Mouse (Mus musculus) adrenal gland, adult 2 months (tissue): Measurements from ENCODE around the gene Cldn19. TPM values are rescaled to one million over a fixed set of nuclear protein-coding genes. Genes with fewer than 3 reads are reported as not detected.
"Not testable (repeated sequence)": the region's sequence is repeated elsewhere in the genome, so short reads cannot be mapped to it uniquely, and the experiment has no call there.

Experiments used
- DNase-seq: peaks from one replicate; pipeline ENCODE4 v3.0.0; 2021
- polyA plus RNA-seq: library from polyadenylated mRNA; depleted of rRNA; stranded (reverse); fragments of >200 nt; gene quantifications from 2 replicates; pipeline ENCODE4 v1.2.3, GENCODE M21; 2012
- total RNA-seq, 2 experiments: library from RNA; stranded (reverse); gene quantifications; 2 replicates each; pipeline ENCODE4 v1.2.3; 2021

The Cldn19 gene
- total and polyA plus RNA-seq, 3 experiments, result 0.06 to 0.24 TPM; not detected in 1

DNA sequence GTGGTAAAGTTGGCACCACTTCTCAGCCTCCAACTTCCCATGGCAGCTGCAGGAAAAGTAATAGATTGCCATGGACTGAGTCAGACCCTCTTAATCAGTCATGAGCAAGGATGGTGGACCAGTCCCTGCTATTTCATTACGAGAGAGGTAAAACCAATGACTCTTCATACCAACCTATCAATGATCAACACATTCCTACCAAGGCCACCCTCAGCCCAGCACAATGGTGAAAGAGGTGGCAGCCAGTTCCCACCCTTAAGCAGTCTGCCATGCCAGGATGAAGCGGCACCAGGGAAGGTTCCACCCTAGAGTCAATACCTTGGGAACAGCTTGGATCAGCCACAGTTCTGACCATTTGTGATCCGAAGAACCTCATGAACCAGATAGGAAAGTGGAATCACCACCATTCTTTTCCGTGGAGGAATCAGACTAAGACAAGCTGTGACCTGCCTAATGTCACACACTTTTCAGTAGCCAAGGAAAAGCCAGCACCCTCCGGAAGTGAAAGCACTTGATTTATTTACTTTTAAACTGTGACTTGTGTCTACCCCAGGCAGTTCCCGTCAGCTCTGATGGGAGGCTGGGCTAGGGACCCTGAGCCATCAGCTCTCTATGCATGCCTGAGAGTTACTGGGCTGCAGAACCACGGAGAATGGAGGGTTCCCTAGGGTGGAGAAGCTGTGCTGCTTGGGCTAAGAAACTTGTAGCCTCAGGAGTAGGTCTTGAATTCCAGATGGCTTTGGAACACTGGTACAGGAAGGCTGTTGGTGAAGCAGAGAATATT lies 3.0 kb upstream of the Cldn19 start:
- DNase-seq, result no peak

DNA sequence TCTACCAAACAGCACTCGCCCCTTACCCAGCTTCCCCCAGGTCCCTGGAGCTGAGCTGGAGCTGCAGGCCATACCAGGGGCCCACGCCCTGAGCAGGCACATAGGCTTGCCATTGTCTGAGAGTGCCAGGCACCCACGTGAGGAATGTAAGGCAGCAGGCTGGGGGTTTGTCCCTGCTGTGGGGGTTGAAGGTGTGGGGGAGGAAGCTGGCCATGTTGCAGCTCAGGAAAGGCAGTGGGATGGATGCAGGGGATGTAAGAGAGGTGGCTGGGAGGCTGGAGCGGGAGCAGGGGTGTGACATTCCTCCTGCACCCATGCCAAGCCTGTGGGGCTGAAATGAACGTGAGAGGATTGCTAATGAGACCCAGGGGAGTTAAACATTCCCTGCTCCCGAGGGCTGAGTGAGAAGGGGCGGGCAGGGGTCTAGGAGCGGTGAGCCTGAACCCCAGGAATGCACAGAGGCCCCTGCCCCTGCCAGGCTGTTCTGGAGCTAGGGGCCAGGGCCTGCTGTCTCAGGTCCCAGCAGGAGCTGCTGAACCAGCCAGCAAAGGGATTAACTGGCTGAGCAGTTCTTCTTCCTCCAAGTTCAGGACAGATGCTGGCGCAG lies 1.1 kb upstream of the Cldn19 start:
- no peak for DNase-seq

DNA sequence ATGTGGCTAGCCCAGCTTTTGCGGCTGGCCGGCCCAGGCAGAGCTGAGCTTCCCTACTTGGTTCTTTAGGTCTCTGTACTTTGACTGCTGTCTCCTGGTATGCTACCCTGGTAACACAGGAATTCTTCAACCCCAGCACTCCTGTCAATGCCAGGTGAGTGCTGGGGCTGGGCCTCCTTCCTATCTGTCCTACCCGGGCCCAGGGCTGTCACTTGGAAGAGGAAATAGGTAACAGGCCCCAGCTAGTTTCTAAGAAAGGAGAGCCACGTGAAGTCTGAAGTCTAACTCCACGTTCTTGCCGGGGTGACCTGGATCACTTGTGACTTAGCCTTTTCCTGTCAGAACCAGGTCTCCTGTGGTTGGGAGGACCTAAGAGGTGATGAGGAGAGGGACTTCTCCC lies 1.9 kb downstream of the Cldn19 start:
- no peak for DNase-seq

DNA sequence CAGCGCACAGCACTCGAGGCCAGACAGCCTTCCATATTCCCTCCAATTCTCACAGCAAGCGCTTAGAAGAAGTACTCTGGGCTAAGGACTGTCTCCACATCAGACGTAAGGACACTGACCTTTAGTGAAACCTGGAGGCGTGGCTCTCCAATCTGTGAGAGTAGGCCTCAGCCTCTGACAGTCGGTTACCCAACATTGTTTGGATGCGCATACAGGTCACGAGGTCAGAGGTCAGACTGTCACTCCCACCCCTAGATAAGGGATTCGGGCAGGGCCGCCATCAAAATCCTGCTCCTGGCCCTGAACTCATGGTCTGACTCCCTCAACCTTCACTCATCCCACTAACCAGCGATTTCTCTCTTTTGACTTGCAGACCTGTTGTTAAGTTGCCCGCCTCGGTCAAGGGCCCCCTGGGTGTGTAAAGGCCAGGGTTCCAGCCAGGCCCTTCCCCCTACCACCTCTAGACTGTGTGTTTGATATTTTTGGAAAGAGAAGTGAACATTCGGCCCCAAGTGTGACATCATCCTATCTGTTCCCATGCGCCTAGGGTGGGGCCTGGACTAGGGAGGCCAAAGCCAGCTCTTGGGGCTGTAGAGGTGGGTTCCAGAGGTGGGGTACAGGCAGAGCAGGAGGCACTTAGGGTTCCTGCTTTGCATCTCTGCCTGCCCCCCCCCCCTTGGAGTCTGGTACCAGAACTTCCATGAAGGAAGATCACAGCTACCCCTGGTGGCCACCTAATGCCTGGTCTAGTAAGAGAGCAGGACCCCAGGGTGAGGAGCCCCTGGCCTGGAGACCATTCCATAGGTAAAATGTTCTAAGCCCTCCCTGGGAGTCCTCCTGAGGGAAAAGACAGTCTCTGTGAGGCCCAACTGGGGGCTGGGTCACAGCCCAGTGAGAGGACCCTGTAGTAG lies 4.4 kb downstream of the Cldn19 start:
- DNase-seq, result no peak

DNA sequence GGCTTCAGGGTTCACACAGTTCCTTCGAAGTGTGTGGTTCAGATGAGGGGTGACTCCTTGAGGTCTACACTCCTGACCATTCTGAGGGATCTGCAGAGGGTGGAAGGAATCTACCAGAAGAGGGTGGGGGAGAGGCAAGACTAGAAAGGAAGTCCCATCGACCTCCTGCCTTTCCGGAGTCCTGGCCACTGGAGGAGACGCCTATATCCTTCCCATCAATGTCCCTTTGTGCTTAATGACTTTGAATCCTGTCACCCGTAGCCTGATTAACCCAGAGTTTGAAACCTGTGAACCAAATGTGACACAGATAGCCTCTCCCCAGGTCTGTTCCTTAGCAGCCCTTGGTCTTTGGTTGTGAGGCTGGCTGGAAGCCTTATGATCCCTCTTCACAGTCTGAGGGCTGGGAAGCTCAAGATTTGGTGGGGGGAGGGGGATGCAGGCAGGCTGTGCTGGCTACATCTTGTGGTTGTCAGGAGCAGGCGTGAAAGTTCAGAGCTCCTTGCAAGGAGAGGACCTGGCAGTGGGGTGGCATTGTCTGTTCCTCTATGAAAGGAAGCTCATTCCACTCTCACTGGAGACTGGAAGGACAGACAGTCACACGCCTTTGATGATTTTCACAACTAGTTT lies 6.0 kb downstream of the Cldn19 start:
- DNase-seq, result no peak

DNA sequence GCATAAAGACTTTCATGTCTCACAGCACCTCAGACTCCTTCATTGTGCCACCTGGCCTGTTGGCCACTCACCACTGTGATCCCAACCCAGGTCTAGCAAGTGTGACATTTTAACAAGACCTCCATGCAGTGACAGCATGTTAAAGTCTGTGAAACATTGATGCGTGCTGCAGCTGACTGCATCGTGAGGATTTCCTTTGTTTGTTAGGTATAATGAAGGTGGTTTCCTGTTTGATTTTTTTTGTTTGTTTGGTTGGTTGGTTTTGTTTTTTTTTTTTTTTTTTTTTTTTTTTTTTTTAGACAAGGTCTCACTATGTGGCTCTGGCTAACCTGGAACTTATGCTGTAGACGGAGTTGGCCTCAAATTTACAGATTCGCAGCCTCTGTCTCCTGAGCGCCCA lies 7.3 kb downstream of the Cldn19 start:
- no peak for DNase-seq

DNA sequence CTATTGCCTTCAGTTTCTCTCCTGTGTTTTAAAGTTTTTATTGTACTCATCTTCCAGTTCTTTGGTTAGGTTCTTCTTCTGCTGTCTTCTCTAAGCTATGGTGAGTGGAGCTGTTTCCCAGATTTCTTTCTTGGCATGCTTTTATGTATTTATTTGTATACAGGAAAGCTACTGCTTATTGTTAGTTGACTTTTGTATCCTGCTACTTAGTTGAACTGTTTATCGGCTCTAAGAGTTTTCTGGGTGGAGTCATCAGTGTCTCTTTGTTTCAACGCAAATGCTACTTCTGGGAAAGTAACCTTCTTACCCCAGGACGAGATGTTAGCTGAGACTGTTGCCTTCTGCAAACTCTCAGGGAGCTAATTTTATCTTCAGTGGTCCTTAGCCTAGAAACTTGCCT lies 8.2 kb downstream of the Cldn19 start:
- DNase-seq, result no peak

DNA sequence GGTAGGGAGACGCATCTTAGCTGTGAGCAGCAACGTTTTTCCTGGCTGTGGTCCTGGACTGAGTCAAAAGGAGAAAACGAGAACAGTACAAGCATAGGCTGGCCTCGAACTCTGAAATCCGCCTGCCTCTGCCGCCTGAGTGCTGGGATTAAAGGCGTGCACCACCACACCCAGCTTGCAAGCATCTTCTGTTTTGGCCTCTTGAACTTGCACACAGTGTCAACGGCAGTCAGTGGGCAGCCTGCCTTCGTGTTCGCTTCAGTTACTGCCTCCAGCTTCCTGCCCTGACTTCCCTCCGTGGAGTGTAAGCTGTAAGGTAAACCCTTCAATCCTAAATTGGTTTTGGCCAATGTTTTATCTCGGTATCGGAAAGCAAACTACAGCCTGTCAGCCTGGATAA lies 11.4 kb downstream of the Cldn19 start:
- no peak for DNase-seq

DNA sequence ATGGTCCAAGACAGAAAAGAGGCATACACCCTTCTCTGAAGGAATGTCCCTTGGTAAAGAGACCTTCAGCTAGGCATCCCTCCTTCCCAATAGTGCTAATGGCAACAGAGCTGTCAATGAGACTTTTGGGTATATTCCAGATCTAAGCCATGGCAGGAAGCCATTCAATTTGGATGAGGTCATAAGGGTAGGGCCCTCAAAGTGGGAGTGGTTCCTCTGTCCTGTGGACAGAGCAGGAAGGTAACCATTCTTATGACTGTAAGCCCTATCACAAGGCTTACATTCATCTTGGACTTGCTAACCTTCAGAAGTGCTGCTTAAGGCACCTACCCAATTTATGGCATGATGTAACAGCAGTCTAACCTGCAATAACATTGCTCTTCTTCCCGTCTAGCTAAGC lies 19.4 kb downstream of the Cldn19 start:
- DNase-seq, result peak; percentile 45

DNA sequence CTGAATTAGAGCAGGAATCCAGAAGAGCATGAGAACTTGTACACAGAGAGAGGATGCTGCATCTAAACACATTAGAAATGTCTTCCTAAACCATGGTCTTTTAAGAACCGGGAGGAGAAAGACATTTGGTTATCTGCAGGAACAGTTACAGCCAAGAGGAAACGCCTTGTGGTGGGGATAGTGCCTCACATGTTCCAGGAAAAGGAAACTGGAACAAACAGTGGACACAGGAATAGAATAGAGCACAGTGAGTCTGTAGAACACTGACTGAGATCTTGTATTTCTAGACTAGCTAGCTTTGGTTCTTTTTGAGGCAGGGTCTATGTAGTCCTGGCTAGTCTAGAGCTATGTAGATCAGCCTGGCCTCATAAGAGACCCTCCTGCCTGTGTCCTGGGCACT lies 20.0 kb downstream of the Cldn19 start:
- DNase-seq, result no peak

DNA sequence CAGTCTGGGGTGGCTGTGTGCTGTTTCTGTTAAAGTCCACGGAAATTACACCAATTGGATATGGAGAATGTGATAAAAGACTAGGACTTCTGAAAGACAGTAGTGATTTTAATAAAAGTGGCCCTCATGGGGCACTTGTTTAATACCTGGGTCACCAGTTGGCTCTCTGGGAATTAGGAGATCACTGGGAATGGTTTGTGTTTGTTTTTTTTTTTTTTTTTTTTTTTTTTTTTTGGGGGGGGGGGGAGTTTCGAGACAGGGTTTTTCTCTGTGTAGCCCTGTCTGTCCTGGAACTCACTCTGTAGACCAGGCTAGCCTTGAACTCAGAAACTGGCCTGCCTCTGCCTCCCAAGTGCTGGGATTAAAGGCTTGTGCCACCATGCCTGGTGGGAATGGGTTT lies 20.5 kb downstream of the Cldn19 start:
- DNase-seq, result no peak

DNA sequence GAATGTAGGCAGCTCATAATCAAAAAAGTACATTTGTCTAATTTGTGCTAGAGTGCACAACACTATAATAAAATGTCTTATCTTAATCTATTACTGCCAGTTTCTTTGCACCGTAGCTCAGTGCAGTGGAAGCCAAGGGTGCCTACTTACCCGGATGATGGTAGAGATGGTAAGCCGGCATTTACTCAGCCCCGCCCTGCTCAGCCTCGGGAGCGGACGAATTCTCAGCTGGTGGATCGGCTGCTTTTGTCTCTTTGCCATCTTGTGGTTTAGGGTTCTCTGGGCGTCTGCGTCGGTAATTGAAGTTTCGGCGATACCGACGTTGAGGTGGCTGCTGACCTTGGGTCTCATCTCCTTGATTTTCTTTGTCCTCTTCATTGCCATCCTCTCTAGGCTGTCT lies 23.6 kb downstream of the Cldn19 start:
- DNase-seq, result not testable (repeated sequence)

DNA sequence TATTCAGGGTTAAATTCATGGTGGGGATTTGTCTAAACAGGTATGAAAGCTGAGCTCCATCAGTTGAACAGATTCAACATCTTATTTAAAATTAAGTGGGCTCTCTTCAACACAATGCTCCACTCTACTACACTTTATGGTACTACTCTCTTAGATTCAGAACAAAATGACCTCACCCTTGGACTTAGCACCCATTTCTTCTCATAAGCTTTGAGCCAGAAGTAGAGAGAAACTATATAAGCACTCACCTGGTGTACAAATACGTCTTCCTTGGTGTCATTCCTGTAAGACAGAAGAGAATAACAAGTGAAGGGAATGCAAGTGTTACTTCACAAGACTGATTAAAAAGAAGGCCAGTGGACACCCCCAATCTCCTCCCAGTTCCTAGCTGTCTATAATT lies 29.6 kb downstream of the Cldn19 start:
- DNase-seq, result no peak

DNA sequence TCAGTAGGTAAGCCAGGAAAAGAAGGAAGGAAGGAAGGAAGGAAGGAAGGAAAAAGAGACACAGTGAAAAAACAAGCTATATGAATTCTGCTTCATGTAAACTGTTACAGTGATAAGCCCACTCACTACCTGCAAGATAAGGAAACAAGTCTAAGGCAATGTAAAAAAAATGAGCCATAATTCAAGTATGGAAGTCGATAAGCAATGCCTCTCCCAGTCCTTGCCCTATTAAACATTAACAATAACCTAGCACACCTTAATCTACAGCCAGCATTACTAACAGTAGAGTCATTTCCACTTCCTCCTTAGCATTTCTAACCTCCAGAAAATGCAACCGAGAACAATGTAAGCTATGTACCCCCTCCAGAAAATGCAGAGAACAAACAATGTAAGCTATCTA lies 30.1 kb downstream of the Cldn19 start:
- DNase-seq, result no peak

DNA sequence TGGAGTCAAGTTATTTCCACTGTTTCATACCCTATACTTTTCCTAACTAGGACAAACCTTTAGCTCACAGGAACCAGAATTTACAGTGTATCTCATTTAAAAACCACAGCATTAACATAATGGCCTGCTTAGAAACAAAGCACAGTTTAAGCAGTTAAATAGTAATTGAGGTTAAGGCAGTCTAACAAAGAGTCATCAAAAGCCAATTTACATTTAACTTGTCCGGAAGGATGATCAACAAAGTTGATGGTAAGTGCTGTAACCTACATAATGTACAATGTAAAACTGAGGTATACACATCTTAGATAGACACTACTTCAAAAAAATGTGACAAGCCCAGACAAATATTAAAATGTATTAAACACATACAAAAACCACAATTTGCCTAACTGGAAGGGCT lies 36.7 kb downstream of the Cldn19 start:
- DNase-seq, result no peak

DNA sequence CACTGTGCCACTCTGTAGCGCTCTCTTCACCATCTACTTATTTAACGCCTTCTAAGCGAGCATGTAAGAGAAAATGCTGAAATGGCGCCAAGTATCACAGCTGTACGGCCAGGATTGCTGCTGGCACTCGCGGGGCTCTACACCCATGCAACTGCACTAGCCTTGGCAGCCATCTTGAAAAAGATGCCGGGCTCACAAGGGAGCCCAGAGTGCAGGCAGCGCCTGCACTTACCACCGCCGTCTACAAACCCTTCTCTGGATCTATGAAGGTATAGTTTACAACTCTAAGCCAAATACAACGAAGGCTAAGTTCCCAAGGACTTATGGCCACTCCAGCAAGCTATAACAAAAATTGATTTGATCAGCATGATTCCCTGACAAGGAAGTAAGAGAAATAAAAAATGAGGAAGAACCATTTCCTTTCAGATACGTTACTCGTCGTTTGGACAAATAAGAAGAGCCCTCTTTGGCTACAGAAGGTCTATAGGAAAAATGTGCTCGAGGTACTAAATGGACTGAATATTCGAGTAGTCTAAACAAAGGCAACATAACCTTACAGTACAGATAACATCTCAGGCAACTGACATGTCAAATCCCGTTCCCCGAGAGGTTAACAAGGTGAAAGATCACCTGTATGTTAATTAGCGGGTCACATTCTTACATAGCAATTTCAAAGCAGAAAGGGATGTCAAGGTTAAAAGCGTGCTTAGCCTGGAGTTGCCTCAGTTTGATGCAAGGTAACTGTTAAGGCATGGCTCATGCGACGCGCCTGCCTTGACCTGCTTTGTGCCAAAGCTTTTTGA lies 37.8 kb downstream of the Cldn19 start:
- peak; percentile 66 for DNase-seq

DNA sequence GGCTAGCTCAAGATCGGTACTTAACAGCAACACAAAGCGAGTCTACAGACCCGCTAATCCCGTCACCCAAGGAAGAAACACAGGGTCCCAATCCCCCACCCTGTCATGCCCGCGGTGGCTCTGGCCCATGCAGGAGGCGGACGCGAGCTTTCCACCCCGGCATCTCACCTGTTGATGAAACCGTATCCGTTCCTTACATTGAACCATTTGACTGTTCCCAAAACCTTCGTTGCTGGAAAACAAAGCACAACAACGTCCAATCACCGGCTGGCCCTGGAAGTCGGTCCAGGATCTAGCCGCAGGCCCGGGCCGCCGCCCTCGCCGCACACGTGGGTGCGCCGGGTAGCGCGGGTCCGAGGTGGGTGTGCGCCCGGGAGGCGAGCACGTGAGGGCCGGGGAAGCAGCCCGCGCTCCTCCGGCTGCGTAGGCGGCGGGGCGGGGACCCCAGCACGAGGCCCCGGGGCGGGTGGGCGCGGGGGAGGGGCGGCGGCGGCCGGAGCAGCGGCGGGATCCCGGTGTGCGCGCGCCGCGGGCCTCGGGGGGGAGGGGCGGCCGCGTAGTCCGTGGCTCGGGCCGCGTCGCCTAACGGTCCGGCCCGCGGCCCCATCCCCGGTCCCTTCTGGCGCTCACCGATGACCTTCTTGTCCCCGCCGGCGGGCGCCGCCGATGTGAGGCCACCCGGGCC lies 38.5 kb downstream of the Cldn19 start:
- DNase-seq, result peak; percentile 48

DNA sequence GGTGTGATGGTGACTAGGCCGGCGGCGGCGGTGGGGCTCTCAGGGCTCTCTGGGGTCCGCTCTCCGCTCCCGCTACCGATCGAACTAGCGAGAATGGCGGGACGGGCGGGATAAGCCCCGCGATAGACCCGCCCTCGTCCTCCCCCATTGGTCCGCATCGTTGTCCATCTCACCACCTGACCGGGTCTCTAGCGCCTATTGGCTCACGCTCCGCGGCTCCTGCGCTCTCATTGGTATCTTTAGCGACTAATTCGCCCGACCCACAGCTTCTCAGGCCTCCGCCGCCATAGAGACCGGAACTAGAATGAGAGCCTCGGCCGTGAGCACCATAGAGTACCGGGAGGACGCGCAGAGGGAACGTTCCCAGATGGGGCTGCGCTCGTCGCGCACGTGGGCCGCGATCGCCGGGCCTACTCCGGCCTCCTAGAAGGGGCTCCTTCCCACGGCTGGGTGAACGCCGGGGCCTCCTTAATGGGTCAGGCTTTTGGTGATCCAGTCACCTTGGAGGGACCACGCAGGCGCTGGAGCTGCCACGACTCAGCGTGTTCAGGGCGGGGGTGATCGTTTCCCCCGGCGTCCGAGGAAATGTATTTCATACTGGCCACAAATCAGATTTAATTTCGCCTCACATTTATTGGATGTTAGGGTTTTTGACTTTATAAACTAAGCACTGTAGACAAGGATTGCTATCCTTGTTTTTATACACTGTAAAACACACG lies 39.4 kb downstream of the Cldn19 start, which contains the start of gene Ybx1:
TSS of gene Ybx1 (minus strand) at position 190 of the 719 bp plus-strand sequence.
- DNase-seq, result peak; percentile 100

DNA sequence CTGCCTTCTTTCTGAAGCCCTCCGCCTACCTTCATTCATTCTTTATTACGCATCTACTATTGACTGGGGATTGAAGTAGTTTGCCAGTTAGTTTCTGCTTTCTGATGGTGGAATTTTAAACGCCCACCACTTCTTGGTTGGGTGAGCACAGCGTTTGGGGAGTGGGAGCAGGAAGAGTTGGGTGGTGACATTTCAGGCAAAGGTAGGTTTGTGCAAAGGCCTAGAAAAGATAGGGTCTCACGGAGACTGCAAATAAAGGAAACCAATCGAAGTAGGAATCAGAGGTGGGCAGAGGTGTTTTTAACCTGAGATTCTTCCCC lies 39.9 kb downstream of the Cldn19 start:
- no peak for DNase-seq

DNA sequence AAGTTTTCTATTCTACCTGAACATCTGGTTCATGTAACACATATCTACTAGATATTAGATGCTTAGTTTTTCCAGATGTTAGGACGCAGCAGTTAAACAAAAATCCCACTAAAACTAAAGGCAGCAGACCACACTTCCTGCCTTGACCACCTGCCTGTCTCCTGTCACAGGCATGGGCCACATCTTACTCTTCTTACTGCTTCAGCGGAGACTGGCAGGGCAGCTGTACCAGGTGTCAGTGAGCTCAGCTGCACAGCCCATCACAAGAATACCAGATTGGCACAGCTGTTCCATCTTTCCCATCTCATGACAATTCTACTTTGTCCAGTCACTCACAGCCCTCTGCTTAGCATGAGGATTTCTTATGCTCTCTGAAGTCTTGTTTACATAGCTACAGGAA lies 42.1 kb downstream of the Cldn19 start:
- DNase-seq, result no peak
